Mouse (Mus musculus) forebrain, embryonic 13.5 days (tissue): ENCODE results near the gene Rundc1. TPM values are rescaled to one million over a fixed set of nuclear protein-coding genes. Genes with fewer than 3 reads are reported as not detected.
A peak's percentile ranks its signal among the peaks of the same experiment; 100 is the strongest.
"Not testable (repeated sequence)": the region's sequence is repeated elsewhere in the genome, so short reads cannot be mapped to it uniquely, and the experiment has no call there.

Source experiments
- ATAC-seq: fragments of 200-750 bp; cut with Nextera tagmentation; 2 replicates; pipeline ENCODE4 v1.8.0; 2017
- H3K27ac ChIP-seq: fragments of 300-500 bp; sonication (generic); 2 replicates; pipeline ENCODE4 v1.5.1; 2015; ENCODE audit warnings: inconsistent platforms, mild to moderate bottlenecking, moderate library complexity
- H3K27me3 ChIP-seq: fragments of 300-500 bp; sonication (generic); 2 replicates; pipeline ENCODE4 v1.6.1; 2015; ENCODE audit warnings: mild to moderate bottlenecking, inconsistent platforms
- H3K36me3 ChIP-seq: fragments of 300-500 bp; sonication (generic); 2 replicates; pipeline ENCODE4 v1.6.1; 2015; ENCODE audit warnings: mild to moderate bottlenecking, inconsistent platforms; ENCODE audit not compliant: poor library complexity, severe bottlenecking
- H3K4me1 ChIP-seq: fragments of 300-500 bp; sonication (generic); 2 replicates; pipeline ENCODE4 v1.6.1; 2015; ENCODE audit warnings: inconsistent platforms
- H3K4me2 ChIP-seq: fragments of 300-500 bp; sonication (generic); 2 replicates; pipeline ENCODE4 v1.6.1; 2015; ENCODE audit warnings: inconsistent platforms, mild to moderate bottlenecking, moderate library complexity
- H3K4me3 ChIP-seq: fragments of 300-500 bp; sonication (generic); 2 replicates; pipeline ENCODE4 v1.5.1; 2015; ENCODE audit warnings: mild to moderate bottlenecking, inconsistent platforms
- H3K9ac ChIP-seq: fragments of 300-500 bp; sonication (generic); 2 replicates; pipeline ENCODE4 v1.6.1; 2015; ENCODE audit warnings: mild to moderate bottlenecking, inconsistent platforms
- H3K9me3 ChIP-seq: fragments of 300-500 bp; sonication (generic); replicated peaks from 2 replicates; pipeline ENCODE4 v1.6.1; 2016; ENCODE audit warnings: inconsistent platforms
- WGBS: fragments of 180-500 bp; shearing (Covaris S2); methylation state at CpG from one replicate; pipeline ENCODE4 v1.1.7; 2015; 5-methylcytosine and 5-hydroxymethylcytosine counted together
- polyA plus RNA-seq: library from polyadenylated mRNA; unstranded; fragments of >200 nt; fragmentation: Nextera tagmentation; extraction: Ambion mirVana; gene quantifications from 2 replicates; pipeline ENCODE4 v1.2.1, GENCODE M21; 2015

Rundc1 gene
- 24.2 and 26.3 TPM in 2 replicates for polyA plus RNA-seq

DNA sequence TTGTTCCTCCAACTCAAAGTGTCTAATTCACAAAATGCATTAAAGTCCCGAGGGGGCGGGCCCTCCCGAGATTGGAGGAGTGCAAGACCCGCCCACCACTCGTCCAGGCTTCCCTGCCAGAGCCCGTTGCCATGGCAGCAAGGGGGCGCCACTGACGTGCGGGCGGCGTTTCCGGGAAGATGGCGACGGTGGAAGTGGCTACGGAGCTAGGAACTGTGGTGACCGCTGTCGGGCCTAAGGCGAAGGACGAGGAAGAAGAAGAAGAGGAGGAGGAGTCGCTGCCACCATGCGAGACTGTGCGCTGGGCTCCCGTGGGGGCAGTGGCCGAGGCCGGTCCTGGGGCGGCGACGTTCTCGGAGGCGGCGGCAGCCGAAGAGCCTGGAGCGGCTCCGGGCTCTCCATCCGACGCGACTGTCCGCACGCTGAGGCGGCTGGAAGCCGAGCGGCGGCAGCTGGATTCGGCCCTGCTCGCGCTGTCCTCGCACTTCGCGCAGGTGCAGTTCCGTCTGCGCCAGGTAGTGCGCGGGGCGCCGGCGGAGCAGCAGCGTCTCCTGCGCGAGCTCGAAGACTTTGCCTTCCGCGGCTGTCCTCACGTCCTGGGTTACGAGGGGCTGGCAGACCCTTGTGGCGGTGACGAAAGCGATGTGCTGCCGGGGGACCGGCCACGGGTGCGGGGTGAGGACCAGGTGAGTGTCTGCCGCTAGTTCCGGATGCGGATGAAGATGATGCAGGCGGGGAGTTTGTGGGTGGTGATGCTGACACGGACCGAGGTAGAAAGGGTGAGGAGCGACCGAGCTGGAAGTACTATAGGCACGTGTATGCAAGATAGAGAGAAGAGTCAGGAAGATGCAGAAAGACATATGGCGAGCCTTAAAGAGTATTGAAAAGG, at the start of gene Rundc1, which contains the start of gene Ptges3l:
Gene Rundc1 (plus strand): TSS at position 161 of the 889 bp plus-strand sequence.
Gene Ptges3l (minus strand): TSS at position 409 of the 889 bp plus-strand sequence.
- Histone ChIP-seq H3K9ac (peak within 1 kb of the TSS; percentile 91), H3K4me1 (peaks cover 25% of the 10 kb centered on the region), H3K36me3 (peaks cover 10% of the 10 kb centered on the region), H3K9me3 (no peaks in the 10 kb centered on the region), H3K4me2 (peak within 1 kb of the TSS; percentile 96), H3K27ac (peak within 1 kb of the TSS; percentile 84), H3K4me3 (peak within 1 kb of the TSS; percentile 99), H3K27me3 (peaks cover 4% of the 10 kb centered on the region)
- ATAC-seq, result peak; percentile 97
- whole genome bisulfite sequencing, result 1% methylated on average over 80 of the region's 81 CpGs

DNA sequence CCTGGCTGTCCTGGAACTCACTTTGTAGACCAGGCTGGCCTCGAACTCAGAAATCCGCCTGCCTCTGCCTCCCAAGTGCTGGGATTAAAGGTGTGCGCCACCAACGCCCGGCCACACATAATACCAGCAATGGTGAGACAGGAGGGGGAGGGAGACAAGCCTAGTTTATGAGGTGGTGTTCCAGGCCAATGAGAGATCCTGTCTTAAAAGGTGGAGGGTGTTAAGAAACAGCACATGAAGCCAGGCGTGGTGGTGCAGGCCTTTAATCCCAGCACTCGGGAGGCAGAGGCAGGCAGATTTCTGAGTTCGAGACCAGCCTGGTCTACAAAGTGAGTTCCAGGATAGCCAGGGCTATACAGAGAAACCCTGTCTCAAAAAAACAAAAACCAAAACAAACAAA, 46.7 kb upstream of the Rundc1 start:
- 94% methylated on average over 8 of the region's 8 CpGs for WGBS
- not testable (repeated sequence) for H3K27me3 ChIP-seq, H3K4me3 ChIP-seq, H3K9ac ChIP-seq, ATAC-seq, H3K27ac ChIP-seq, H3K4me1 ChIP-seq, H3K9me3 ChIP-seq, H3K36me3 ChIP-seq, H3K4me2 ChIP-seq

DNA sequence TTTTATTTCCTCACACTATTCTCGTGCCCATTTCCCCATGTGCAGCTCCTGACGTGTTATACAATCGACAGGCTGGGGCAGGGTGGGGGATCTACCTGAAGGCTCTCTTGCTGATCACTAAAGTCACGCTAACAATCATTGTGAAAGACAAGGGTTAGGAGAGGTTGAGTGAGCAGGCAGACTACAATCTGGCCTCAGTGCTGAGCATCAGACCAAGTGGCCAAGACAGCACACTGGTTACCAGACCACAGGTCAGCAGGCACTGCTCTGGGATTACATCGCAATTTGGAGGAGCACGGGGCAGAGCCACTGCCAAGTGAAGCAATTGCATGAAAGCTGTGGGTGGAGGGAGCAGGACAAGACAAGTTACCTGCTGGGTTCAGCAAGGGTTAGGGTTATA, 46.0 kb upstream of the Rundc1 start:
- 84% methylated on average over 6 of the region's 6 CpGs for WGBS
- Histone ChIP-seq H3K9ac (no peak overlapping the region), H3K9me3 (no peaks in the 10 kb centered on the region), H3K4me3 (no peak overlapping the region), H3K36me3 (no peaks in the 10 kb centered on the region), H3K27ac (no peak overlapping the region), H3K4me2 (no peak overlapping the region), H3K27me3 (no peaks in the 10 kb centered on the region), H3K4me1 (peaks cover 4% of the 10 kb centered on the region; the same call in 1 of the 2 replicates)
- ATAC-seq, result no peak

DNA sequence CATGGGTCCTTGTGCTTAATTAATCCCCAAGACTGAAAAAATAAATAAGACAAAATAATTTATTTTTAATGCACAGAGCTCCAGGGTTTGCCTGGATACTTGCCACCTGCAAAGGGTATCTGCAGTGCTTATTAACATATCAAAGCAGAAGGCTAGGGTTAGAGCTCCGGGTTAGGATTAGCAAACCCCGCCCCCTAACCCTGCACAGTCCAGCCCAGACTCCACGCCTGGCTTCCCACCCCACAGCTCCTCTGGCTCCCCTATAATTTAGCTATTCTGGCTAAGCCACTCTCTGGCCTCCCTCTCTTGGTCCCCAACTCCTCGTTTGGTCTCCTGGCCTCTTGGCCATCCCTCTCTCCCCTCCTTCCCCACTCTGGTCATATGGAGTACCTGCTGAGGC, 43.1 kb upstream of the Rundc1 start:
- no peak for ATAC-seq
- 4% methylated on average over 4 of the region's 4 CpGs for WGBS

DNA sequence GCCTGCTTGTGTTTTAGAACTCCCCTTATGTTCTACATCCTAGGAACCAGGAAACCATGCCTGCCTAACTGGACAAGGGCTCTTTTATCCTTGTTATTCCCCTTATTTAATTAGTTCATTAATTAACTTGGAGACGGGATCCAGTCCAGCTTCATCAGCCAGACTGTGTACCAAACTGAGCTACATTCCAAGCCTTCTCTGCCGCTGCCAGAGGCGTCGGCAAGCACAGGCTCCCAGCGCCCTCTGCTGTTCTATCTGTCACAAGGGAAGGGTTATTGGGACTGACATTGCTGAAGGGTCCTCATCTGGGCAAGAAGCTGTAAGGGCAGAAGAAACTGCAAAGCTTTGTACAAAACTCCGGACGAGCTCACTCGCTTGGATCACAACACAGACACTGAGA, 29.8 kb upstream of the Rundc1 start:
- Histone ChIP-seq H3K4me1 (peaks cover 7% of the 10 kb centered on the region; the same call in 1 of the 2 replicates), H3K9ac (no peak overlapping the region), H3K9me3 (no peaks in the 10 kb centered on the region), H3K27me3 (no peaks in the 10 kb centered on the region), H3K4me3 (no peak overlapping the region), H3K4me2 (no peak overlapping the region), H3K36me3 (no peaks in the 10 kb centered on the region), H3K27ac (no peak overlapping the region)
- WGBS, result 6% methylated on average over 8 of the region's 8 CpGs
- ATAC-seq, result 0 out of 2 replicates have a peak, but pooled peaks have one; percentile 33

More for the DNA sequence above, 43.1 kb upstream of the Rundc1 start:
- Histone ChIP-seq H3K4me3 (no peak overlapping the region), H3K27ac (no peak overlapping the region), H3K4me1 (peaks cover 4% of the 10 kb centered on the region; the same call in 1 of the 2 replicates), H3K9me3 (no peaks in the 10 kb centered on the region), H3K4me2 (no peak overlapping the region), H3K27me3 (no peaks in the 10 kb centered on the region), H3K9ac (no peak overlapping the region), H3K36me3 (no peaks in the 10 kb centered on the region)

DNA sequence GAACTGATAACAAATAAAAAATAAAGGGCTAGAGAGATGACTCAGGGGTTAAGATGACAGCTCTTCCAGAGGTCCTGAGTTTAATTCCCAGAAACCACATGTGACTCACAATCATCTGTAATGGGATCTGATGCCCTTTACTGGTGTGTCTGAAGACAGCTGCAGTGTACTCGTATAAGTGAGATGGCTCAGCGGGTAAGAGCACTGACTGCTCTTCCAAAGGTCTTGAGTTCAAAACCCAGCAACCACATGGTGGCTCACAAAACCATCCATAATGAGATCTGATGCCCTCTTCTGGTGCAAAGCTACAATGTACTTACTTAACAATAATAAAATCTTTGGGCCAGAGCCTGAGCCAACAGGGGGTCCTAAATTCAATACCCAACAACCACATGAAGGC, 9.6 kb upstream of the Rundc1 start:
- H3K4me3 ChIP-seq, result no peak overlapping the region
- no peak overlapping the region for H3K9ac ChIP-seq
- H3K27me3 ChIP-seq, result no peaks in the 10 kb centered on the region
- H3K36me3 ChIP-seq, result peaks cover 37% of the 10 kb centered on the region
- peaks cover 8% of the 10 kb centered on the region for H3K4me1 ChIP-seq
- 89% methylated on average over 2 of the region's 2 CpGs for WGBS
- no peak overlapping the region for H3K27ac ChIP-seq
- no peak overlapping the region for H3K4me2 ChIP-seq
- no peaks in the 10 kb centered on the region for H3K9me3 ChIP-seq
- no peak for ATAC-seq

DNA sequence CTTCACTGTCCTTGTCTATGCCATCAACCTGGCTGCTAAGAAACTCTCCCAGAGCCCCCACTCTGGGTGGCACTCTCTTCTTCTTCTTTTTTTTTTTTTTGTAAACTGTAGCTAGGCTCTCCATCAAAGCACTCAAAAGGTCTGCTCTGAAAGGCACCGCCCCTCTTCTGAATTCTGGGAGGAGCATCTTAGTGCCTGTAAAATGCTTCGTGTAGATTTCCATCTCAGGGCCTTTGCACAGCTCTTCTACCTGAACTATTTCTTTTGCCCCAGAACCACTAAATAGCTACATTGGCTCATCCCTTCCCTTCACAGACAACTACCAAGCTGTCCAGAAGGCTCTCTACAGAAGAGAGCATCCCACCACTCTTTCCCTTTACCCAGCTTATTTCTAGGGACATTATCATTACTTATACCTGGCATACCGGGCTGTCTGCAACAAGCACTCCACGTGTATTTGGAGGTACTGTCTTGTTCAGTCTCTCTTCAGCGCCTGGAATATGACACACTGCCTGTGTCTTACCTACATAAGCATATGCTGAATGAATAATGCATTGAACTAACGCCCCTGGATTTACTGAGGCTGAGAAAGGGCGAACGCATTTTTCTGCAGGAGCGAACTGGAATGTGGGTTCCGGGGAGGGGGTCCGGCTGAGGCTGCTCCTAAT, 8.3 kb upstream of the Rundc1 start:
- peak overlapping the region; percentile 72 for H3K27ac ChIP-seq
- 2% methylated on average over 11 of the region's 11 CpGs for WGBS
- H3K9me3 ChIP-seq, result no peaks in the 10 kb centered on the region
- H3K4me1 ChIP-seq, result peaks cover 8% of the 10 kb centered on the region
- peak overlapping the region; percentile 81 for H3K4me3 ChIP-seq
- peak overlapping the region; percentile 81 for H3K4me2 ChIP-seq
- H3K9ac ChIP-seq, result peak overlapping the region; percentile 82
- H3K36me3 ChIP-seq, result peaks cover 25% of the 10 kb centered on the region
- no peaks in the 10 kb centered on the region for H3K27me3 ChIP-seq
- peak; percentile 46; the same call in 1 of the 2 replicates for ATAC-seq

DNA sequence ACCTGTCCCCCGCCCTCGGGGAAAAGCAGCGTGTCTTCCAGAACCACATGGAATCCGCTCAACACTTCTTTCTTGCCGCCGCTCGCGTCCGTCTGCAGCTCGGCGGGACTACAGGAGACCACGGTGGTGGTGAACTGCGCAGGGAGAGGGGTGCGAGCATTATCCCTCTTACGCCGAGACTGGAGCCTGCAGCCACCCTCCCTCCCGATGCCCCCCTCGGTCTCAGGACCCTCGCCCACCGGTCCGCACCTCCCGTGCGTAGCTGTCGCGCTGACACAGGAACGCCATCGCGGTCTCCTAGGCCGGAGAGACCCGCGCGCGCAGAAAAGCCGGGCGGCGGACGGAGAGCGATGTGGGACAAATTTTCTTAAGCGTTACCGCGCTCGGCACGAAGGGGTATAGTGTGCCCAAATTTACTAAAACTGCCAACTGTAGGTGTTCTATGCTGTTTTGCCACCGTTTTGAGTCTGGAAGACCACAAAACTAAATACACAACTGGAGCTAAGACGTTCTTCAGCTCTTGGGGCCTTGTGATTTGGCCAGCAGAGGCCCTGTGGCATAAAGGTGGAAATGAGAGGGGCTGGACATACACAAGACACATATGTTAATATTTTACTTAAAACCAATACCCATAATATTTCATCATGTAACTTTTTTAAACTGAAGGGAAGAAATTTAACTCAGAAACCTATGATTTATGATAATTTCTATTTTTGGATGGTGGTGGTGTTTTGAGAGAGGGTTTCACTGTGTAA, 7.6 kb upstream of the Rundc1 start, which contains the start of gene Aarsd1:
Gene Aarsd1 (minus strand): TSS at position 515 of the 755 bp plus-strand sequence.
- peak within 1 kb of the TSS; percentile 81 for H3K4me2 ChIP-seq
- H3K4me1 ChIP-seq, result peaks cover 8% of the 10 kb centered on the region
- peak; percentile 87 for ATAC-seq
- peak within 1 kb of the TSS; percentile 72 for H3K27ac ChIP-seq
- H3K4me3 ChIP-seq, result peak within 1 kb of the TSS; percentile 81
- under 1% methylated on average over 45 of the region's 45 CpGs for WGBS
- H3K9ac ChIP-seq, result peak within 1 kb of the TSS; percentile 82
- H3K36me3 ChIP-seq, result peaks cover 18% of the 10 kb centered on the region
- H3K9me3 ChIP-seq, result no peaks in the 10 kb centered on the region
- H3K27me3 ChIP-seq, result no peaks in the 10 kb centered on the region

DNA sequence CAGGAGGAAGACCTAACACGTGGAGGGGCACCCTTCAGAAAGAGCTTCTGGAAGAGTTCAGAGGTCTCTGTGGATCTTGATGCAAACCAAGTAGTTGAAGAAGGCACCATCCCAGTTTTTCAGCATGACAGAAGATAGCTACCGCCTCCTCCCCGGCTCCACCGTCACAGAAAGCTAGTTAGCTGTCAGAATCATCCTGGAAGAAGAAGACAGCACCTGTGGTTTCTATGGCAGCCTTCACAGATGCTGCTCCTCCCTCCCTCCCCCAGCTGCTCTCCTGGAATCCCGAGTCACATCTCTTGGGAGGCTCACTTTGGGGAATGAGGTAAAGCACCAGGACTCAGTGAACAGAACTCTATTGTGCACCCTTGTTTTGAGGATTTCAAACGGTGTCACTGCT, 5.9 kb upstream of the Rundc1 start:
- Histone ChIP-seq H3K27ac (no peak overlapping the region), H3K9me3 (no peaks in the 10 kb centered on the region), H3K4me2 (no peak overlapping the region), H3K4me3 (no peak overlapping the region), H3K27me3 (peaks cover 4% of the 10 kb centered on the region), H3K36me3 (peaks cover under 1% of the 10 kb centered on the region; the same call in 1 of the 2 replicates), H3K4me1 (peaks cover 10% of the 10 kb centered on the region), H3K9ac (no peak overlapping the region)
- no peak for ATAC-seq
- 59% methylated on average over 6 of the region's 6 CpGs for WGBS

DNA sequence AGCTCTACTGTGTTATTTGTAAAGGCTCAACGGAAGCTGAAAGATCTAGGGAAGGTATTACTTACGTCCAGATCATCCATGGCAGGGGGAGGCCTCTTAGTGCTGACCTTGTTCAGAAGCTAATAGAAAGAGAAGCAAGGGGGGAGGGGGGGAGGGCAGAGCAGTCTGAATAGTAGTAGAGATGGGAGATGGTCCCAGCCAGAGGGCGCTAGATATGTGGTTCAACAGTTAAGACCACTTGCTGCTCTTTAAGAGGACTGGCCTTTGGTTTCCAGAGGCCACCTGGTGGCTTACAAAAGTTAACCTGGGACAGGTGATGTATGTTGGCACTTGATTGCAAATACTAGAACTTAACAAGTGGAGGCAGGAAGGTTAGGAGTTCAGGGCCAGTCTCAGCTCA, 5.3 kb upstream of the Rundc1 start:
- no peak overlapping the region for H3K9ac ChIP-seq
- H3K27me3 ChIP-seq, result peaks cover 4% of the 10 kb centered on the region
- H3K4me1 ChIP-seq, result peaks cover 16% of the 10 kb centered on the region
- 15% methylated on average over 3 of the region's 3 CpGs for WGBS
- no peaks in the 10 kb centered on the region for H3K36me3 ChIP-seq
- no peak overlapping the region for H3K27ac ChIP-seq
- no peak overlapping the region for H3K4me2 ChIP-seq
- no peak for ATAC-seq
- no peak overlapping the region for H3K4me3 ChIP-seq
- H3K9me3 ChIP-seq, result no peaks in the 10 kb centered on the region

DNA sequence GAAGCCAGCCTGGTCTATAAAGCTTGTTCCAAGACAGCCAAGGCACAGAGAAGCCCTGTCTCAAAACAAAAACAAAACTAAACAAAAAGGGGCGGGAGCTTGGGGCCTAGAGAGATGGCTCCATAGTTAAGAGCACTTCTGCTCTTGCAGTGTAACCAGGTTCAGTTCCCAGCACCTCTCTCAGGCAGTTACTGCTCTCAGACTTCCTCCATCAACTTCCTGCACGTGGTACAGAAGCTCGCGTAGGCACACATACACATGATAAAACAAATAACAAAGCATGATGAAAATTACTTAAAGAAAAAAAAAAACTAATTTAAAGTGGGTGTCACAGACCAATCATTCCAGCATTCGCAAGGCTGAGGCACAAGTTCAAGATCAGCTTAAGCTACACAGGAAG, 4.7 kb upstream of the Rundc1 start:
- Histone ChIP-seq H3K9me3 (no peaks in the 10 kb centered on the region), H3K36me3 (no peaks in the 10 kb centered on the region), H3K27me3 (peaks cover 4% of the 10 kb centered on the region), H3K27ac (no peak overlapping the region), H3K4me1 (peaks cover 16% of the 10 kb centered on the region), H3K9ac (no peak overlapping the region), H3K4me2 (no peak overlapping the region), H3K4me3 (no peak overlapping the region)
- WGBS, result 90% methylated on average over 5 of the region's 5 CpGs
- no peak for ATAC-seq
